Mouse (Mus musculus) limb, embryonic 14.5 days (tissue): ENCODE measurements around the gene Rbm47. TPM values are rescaled to one million over a fixed set of nuclear protein-coding genes. Genes with fewer than 3 reads are reported as not detected.
A peak's percentile ranks its signal among the peaks of the same experiment; 100 is the strongest.

Source experiments
- ATAC-seq: fragments of 200-750 bp; cut with Nextera tagmentation; 2 replicates; pipeline ENCODE4 v1.8.0; 2017; ENCODE audit warnings: low read depth, moderate number of reproducible peaks, moderate TSS enrichment; ENCODE audit not compliant: low FRiP score
- DNase-seq: peaks from one replicate; pipeline ENCODE4 v3.0.0-alpha.2; 2015; ENCODE audit warnings: low spot score
- H3K27ac ChIP-seq: fragments of 300-500 bp; sonication (generic); replicated peaks from 2 replicates; pipeline ENCODE4 v1.5.1; 2014; ENCODE audit warnings: low read depth, mild to moderate bottlenecking, low read length, moderate library complexity, mixed read lengths
- H3K27me3 ChIP-seq: fragments of 300-500 bp; sonication (generic); 2 replicates; pipeline ENCODE4 v1.6.1; 2014; ENCODE audit warnings: low read length, mixed read lengths; ENCODE audit not compliant: control insufficient read depth, insufficient read depth
- H3K36me3 ChIP-seq: fragments of 300-500 bp; sonication (generic); 2 replicates; pipeline ENCODE4 v1.6.1; 2014; ENCODE audit warnings: mild to moderate bottlenecking, low read length, moderate library complexity, mixed read lengths; ENCODE audit not compliant: control insufficient read depth, insufficient read depth
- H3K4me1 ChIP-seq: fragments of 300-500 bp; sonication (generic); 2 replicates; pipeline ENCODE4 v1.6.1; 2014; ENCODE audit warnings: antibody characterized with exemption, low read length, mixed read lengths; ENCODE audit not compliant: control insufficient read depth, insufficient read depth
- H3K4me2 ChIP-seq: fragments of 300-500 bp; sonication (generic); replicated peaks from 2 replicates; pipeline ENCODE4 v1.6.1; 2014; ENCODE audit warnings: low read depth, mild to moderate bottlenecking, low read length, moderate library complexity; ENCODE audit not compliant: severe bottlenecking
- H3K4me3 ChIP-seq: fragments of 300-500 bp; sonication (generic); replicated peaks from 2 replicates; pipeline ENCODE4 v1.5.1; 2014; ENCODE audit warnings: low read length
- H3K9ac ChIP-seq: fragments of 300-500 bp; sonication (generic); 2 replicates; pipeline ENCODE4 v1.6.1; 2014; ENCODE audit warnings: mild to moderate bottlenecking, low read depth, low read length, moderate library complexity; ENCODE audit not compliant: severe bottlenecking
- H3K9me3 ChIP-seq: fragments of 300-500 bp; sonication (generic); 2 replicates; pipeline ENCODE4 v1.6.1; 2016; ENCODE audit warnings: low read length; ENCODE audit not compliant: control insufficient read depth
- POLR2A ChIP-seq: fragments of 200-500 bp; IDR thresholded peaks from 2 replicates; pipeline ENCODE4 v1.8.0; 2012; ENCODE audit warnings: inconsistent platforms, mild to moderate bottlenecking, moderate library complexity, borderline replicate concordance; ENCODE audit not compliant: insufficient read depth, insufficient read length; ENCODE audit errors: extremely low read depth
- WGBS: fragments of 180-500 bp; shearing (Covaris S2); extraction: QIAGEN DNeasy Blood & Tissue Kit; methylation state at CpG from one replicate; pipeline ENCODE4 v1.1.7; 2014; 5-methylcytosine and 5-hydroxymethylcytosine counted together
- polyA plus RNA-seq, 2 experiments: library from polyadenylated mRNA; depleted of rRNA in 1 of 2; stranded (reverse) in 1 of 2; unstranded in 1 of 2; fragments of >200 nt; fragmentation: Nextera tagmentation in 1 of 2; extraction: Ambion mirVana in 1 of 2; gene quantifications; 2 replicates each; pipeline versions ENCODE4 v1.2.1 to v1.2.3; 2012 to 2014

Rbm47 gene
- polyA plus RNA-seq, 2 experiments = 2.5 to 5.2 TPM

GRCm38 (mm10) chr5:66071722-66072121, 101.2 kb downstream of the Rbm47 start:
- no peaks in the 10 kb centered on the region for H3K36me3 ChIP-seq
- H3K27ac ChIP-seq = no peak overlapping the region
- 87% methylated on average over 8 of the region's 8 CpGs for WGBS
- H3K4me3 ChIP-seq = no peak overlapping the region
- ATAC-seq = no peak
- no peak for TF ChIP-seq POLR2A
- no peaks in the 10 kb centered on the region for H3K27me3 ChIP-seq
- DNase-seq = no peak
- no peaks in the 10 kb centered on the region for H3K9me3 ChIP-seq
- H3K4me2 ChIP-seq = no peak overlapping the region
- H3K9ac ChIP-seq = no peak overlapping the region
- H3K4me1 ChIP-seq = no peaks in the 10 kb centered on the region

- no peaks in the 10 kb centered on the region for H3K36me3 ChIP-seq
- no peaks in the 10 kb centered on the region for H3K4me1 ChIP-seq
- TF ChIP-seq POLR2A = no peak
- DNase-seq (no peak), ATAC-seq (no peak)
- no peaks in the 10 kb centered on the region for H3K9me3 ChIP-seq
- no peak overlapping the region for H3K9ac ChIP-seq
- no peak overlapping the region for H3K27ac ChIP-seq
- H3K27me3 ChIP-seq = no peaks in the 10 kb centered on the region
- no peak overlapping the region for H3K4me2 ChIP-seq
- 55% methylated on average over 2 of the region's 2 CpGs for WGBS
- H3K4me3 ChIP-seq = no peak overlapping the region
Measured at GRCm38 (mm10) chr5:66070350-66070749, 102.6 kb downstream of the Rbm47 start.

- TF ChIP-seq POLR2A = no peak
- Histone ChIP-seq H3K27ac (no peak overlapping the region), H3K27me3 (no peaks in the 10 kb centered on the region), H3K4me1 (no peaks in the 10 kb centered on the region), H3K4me3 (peak overlapping the region; percentile 38), H3K4me2 (peak overlapping the region; percentile 74), H3K36me3 (no peaks in the 10 kb centered on the region), H3K9ac (peak overlapping the region; percentile 49; the same call in 1 of the 2 replicates), H3K9me3 (no peaks in the 10 kb centered on the region)
- peak; percentile 78 for ATAC-seq
- peak; percentile 69 for DNase-seq
- 2% methylated on average over 27 of the region's 27 CpGs for WGBS
Measured at GRCm38 (mm10) chr5:66069470-66070144, 103.3 kb downstream of the Rbm47 start.

- no peaks in the 10 kb centered on the region for H3K27me3 ChIP-seq
- ATAC-seq = no peak
- no peak for TF ChIP-seq POLR2A
- H3K4me3 ChIP-seq = peak overlapping the region; percentile 38
- 27% methylated on average over 7 of the region's 7 CpGs for WGBS
- no peaks in the 10 kb centered on the region for H3K4me1 ChIP-seq
- no peaks in the 10 kb centered on the region for H3K36me3 ChIP-seq
- no peaks in the 10 kb centered on the region for H3K9me3 ChIP-seq
- H3K4me2 ChIP-seq = peak overlapping the region; percentile 74
- no peak overlapping the region for H3K9ac ChIP-seq
- no peak for DNase-seq
- H3K27ac ChIP-seq = no peak overlapping the region
Measured at GRCm38 (mm10) chr5:66069133-66069469, 103.8 kb downstream of the Rbm47 start.

GRCm38 (mm10) chr5:66068068-66068920, 104.6 kb downstream of the Rbm47 start:
- WGBS = 85% methylated on average over 12 of the region's 12 CpGs
- Histone ChIP-seq H3K4me1 (no peaks in the 10 kb centered on the region), H3K4me2 (no peak overlapping the region)

More at GRCm38 (mm10) chr5:66068068-66068920, 104.6 kb downstream of the Rbm47 start:
- Histone ChIP-seq H3K36me3 (no peaks in the 10 kb centered on the region), H3K4me3 (no peak overlapping the region), H3K27ac (no peak overlapping the region), H3K27me3 (no peaks in the 10 kb centered on the region), H3K9me3 (no peaks in the 10 kb centered on the region), H3K9ac (no peak overlapping the region)
- DNase-seq (no peak), ATAC-seq (no peak)
- no peak for TF ChIP-seq POLR2A
